Mouse (Mus musculus): Measurements from ENCODE around the gene Mapkapk2.

DNA sequence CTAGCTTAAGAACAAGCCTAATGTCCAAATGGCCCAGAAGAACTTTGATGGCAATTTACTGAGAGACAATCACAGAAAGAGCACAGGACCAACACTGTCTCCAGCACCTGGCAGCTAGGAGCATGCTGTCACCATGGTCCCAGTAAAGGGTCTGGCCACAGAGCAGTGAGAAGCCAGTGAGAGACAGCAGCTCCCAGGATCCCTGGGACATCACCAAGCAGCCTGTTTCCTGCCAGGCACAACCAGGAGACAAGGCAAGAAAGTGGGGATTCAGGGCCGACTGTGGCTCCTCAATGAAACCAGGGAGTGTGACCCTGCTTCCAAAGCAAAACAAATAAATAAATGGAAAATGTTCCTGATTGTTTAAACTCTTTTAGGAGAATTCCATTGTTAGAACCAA, 38.2 kb downstream of the Mapkapk2 start:
- TF ChIP-seq CTCF (IDR thresholded peaks at IDR 0.05; ENCODE audit: low read depth, low read length), result no peak
- no peak for TF ChIP-seq POLR2A (IDR thresholded peaks at IDR 0.05; ENCODE audit: insufficient read depth, low read length)

All from ES-Bruce4 (cell line).